Mouse (Mus musculus): Measurements from ENCODE around the gene Olfr1185-ps1. TPM values are rescaled to one million over a fixed set of nuclear protein-coding genes. Genes with fewer than 3 reads are reported as not detected.

The Olfr1185-ps1 gene
- polyA plus RNA-seq (2012; rRNA removed), result not detected in 2 replicates

DNA sequence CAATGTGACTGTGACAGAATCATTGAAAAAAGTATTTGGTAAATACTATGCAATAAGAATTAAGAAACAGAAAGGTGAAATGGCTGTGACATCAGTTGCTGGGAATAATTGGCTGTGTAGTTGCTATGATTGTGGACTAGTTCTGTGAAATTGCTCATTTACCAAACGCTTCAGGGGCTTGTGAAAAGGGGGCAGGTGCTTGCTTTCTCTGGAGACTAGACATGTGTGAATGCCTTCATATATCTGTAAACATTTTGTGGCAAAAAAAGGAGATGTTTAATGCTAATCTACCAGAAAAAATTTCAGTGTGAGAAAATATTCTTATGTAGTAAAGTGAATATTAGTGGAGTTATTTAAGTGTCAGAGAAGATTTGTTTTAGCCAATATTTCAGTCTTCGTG, at the start of gene Olfr1185-ps1:
Gene Olfr1185-ps1 (plus strand): TSS at position 301 of the 400 bp plus-strand sequence.

DNA sequence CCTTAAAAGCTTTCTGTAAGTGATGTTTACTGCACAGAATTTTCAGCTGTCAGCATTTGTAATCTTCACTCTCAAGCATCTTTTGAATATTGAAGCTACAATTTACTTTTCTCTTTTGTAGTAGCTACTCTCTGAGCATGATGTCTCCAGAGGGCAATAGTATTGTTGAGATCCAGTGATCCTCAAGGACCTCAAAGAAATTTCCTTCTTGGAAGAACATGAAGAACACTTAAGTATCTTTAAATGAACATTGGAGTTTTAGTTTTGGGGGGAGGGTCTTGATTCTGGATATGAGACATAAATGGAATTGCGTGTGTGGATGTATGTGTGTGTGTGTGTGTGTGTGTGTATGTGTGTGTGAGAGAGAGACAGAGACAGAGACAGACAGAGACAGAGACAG, 44.1 kb upstream of the Olfr1185-ps1 start, which contains the start of gene Gm13757:
Gene Gm13757 (minus strand): TSS at position 101 of the 400 bp plus-strand sequence.

GRCm38 (mm10) chr2:88454567-88454966, 38.6 kb upstream of the Olfr1185-ps1 start, which contains the start of gene Olfr1183:
Gene Olfr1183 (plus strand): TSS chr2:88454867.

GRCm38 (mm10) chr2:88483298-88483697, 9.8 kb upstream of the Olfr1185-ps1 start, which contains the start of gene Olfr1184:
Gene Olfr1184 (plus strand): TSS chr2:88483598.

GRCm38 (mm10) chr2:88518251-88518650, 25.1 kb downstream of the Olfr1185-ps1 start, which contains the start of gene Olfr1186:
Gene Olfr1186 (plus strand): TSS chr2:88518551.

Other genes with a start within 250 kb of the Olfr1185-ps1 start
- not detected in 2 replicates for gene Olfr1173, start 213.4 kb upstream of the Olfr1185-ps1 start, polyA plus RNA-seq (2012; rRNA removed)
- not detected in 2 replicates for gene Olfr1174-ps, start 178.2 kb upstream of the Olfr1185-ps1 start, polyA plus RNA-seq (2012; rRNA removed)
- gene Olfr1175-ps, start 166.1 kb upstream of the Olfr1185-ps1 start, polyA plus RNA-seq (2012; rRNA removed), result not detected in 2 replicates
- not detected in 2 replicates for gene Olfr1176, start 156.6 kb upstream of the Olfr1185-ps1 start, polyA plus RNA-seq (2012; rRNA removed)
- not detected in 2 replicates for gene Olfr1177-ps, start 146.8 kb upstream of the Olfr1185-ps1 start, polyA plus RNA-seq (2012; rRNA removed)
- gene Olfr1178, start 106.3 kb upstream of the Olfr1185-ps1 start, polyA plus RNA-seq (2012; rRNA removed), result not detected in 2 replicates
- not detected in 2 replicates for gene Olfr1179, start 86.9 kb upstream of the Olfr1185-ps1 start, polyA plus RNA-seq (2012; rRNA removed)
- not detected in 2 replicates for gene Olfr1180, start 74.2 kb upstream of the Olfr1185-ps1 start, polyA plus RNA-seq (2012; rRNA removed)
- not detected in 2 replicates for gene Olfr1181, start 67.1 kb upstream of the Olfr1185-ps1 start, polyA plus RNA-seq (2012; rRNA removed)
- not detected in 2 replicates for gene Gm13757, start 44.2 kb upstream of the Olfr1185-ps1 start, polyA plus RNA-seq (2012; rRNA removed)
- gene Olfr1183, start 38.5 kb upstream of the Olfr1185-ps1 start, polyA plus RNA-seq (2012; rRNA removed), result not detected in 2 replicates
- gene Olfr1184, start 9.7 kb upstream of the Olfr1185-ps1 start, polyA plus RNA-seq (2012; rRNA removed), result not detected in 2 replicates
- gene Olfr1186, start 25.2 kb downstream of the Olfr1185-ps1 start, polyA plus RNA-seq (2012; rRNA removed), result not detected in 2 replicates
- gene Olfr1188, start 63.6 kb downstream of the Olfr1185-ps1 start, polyA plus RNA-seq (2012; rRNA removed), result not detected in 2 replicates
- not detected in 2 replicates for gene Olfr1189, start 93.1 kb downstream of the Olfr1185-ps1 start, polyA plus RNA-seq (2012; rRNA removed)
- not detected in 2 replicates for gene Olfr1191-ps1, start 147.2 kb downstream of the Olfr1185-ps1 start, polyA plus RNA-seq (2012; rRNA removed)
- gene Olfr1192-ps1, start 155.2 kb downstream of the Olfr1185-ps1 start, polyA plus RNA-seq (2012; rRNA removed), result not detected in 2 replicates
- gene Olfr1193, start 182.3 kb downstream of the Olfr1185-ps1 start, polyA plus RNA-seq (2012; rRNA removed), result not detected in 2 replicates
- gene Olfr1195, start 195.9 kb downstream of the Olfr1185-ps1 start, polyA plus RNA-seq (2012; rRNA removed), result not detected in 2 replicates
- gene Olfr1196, start 211.3 kb downstream of the Olfr1185-ps1 start, polyA plus RNA-seq (2012; rRNA removed), result not detected in 2 replicates
- not detected in 2 replicates for gene Olfr1197, start 239.0 kb downstream of the Olfr1185-ps1 start, polyA plus RNA-seq (2012; rRNA removed)

Data from stomach, adult 2 months (tissue).